Mouse (Mus musculus) heart, adult 2 months (tissue): ENCODE measurements at regions not wholly inside any gene's neighbourhood (a gene's known extent, or its start where the extent isn't known, plus 50 kb on each side); places are given as distances from the start of the nearest gene placed in this dataset.

Experiments
- DNase-seq, 2 experiments: peaks; one replicate each; pipeline ENCODE4 v3.0.0; 2021
- H3K27ac ChIP-seq: fragments of 200-600 bp; 2 replicates; pipeline ENCODE4 v1.8.1; 2022
- H3K27me3 ChIP-seq: fragments of 200-500 bp; 2 replicates; pipeline ENCODE4 v1.6.1; 2012; ENCODE audit warnings: mild to moderate bottlenecking, low read length, inconsistent platforms, mixed read lengths; ENCODE audit not compliant: control insufficient read depth, insufficient read depth
- H3K36me3 ChIP-seq: fragments of 200-500 bp; 2 replicates; pipeline ENCODE4 v1.6.1; 2012; ENCODE audit warnings: low read length, inconsistent platforms; ENCODE audit not compliant: control insufficient read depth, insufficient read depth
- H3K4me1 ChIP-seq: fragments of 200-500 bp; 2 replicates; pipeline ENCODE4 v1.6.1; 2011; ENCODE audit warnings: low read length; ENCODE audit not compliant: control insufficient read depth, insufficient read depth
- H3K4me3 ChIP-seq: fragments of 200-600 bp; 2 replicates; pipeline ENCODE4 v1.8.1; 2022
- H3K79me2 ChIP-seq: fragments of 200-500 bp; replicated peaks from 2 replicates; pipeline ENCODE4 v1.6.1; 2012; ENCODE audit warnings: mild to moderate bottlenecking, inconsistent platforms, low read length, moderate library complexity, mixed read lengths; ENCODE audit not compliant: control insufficient read depth, insufficient read depth
- H3K9ac ChIP-seq: fragments of 200-500 bp; 2 replicates; pipeline ENCODE4 v1.6.1; 2012; ENCODE audit warnings: low read depth, mild to moderate bottlenecking, control low read depth, inconsistent platforms, low read length, mixed read lengths
- CTCF ChIP-seq: fragments of 200-600 bp; IDR thresholded peaks from 2 replicates; pipeline ENCODE4 v1.8.1; 2022; ENCODE audit warnings: antibody characterized with exemption, mild to moderate bottlenecking, moderate library complexity
- EP300 ChIP-seq: fragments of 200-500 bp; IDR thresholded peaks from 2 replicates; pipeline ENCODE4 v1.6.1; 2011; ENCODE audit warnings: low read depth, low read length, control low read depth; ENCODE audit not compliant: insufficient read depth
- POLR2A ChIP-seq: fragments of 200-500 bp; IDR thresholded peaks from 2 replicates; pipeline ENCODE4 v1.6.1; 2011; ENCODE audit warnings: mild to moderate bottlenecking, low read depth, low read length, control low read depth; ENCODE audit not compliant: insufficient read depth
- WGBS: fragments of 180-500 bp; shearing (Covaris S2); methylation state at CpG from one replicate; pipeline ENCODE4 v1.1.7; 2018; 5-methylcytosine and 5-hydroxymethylcytosine counted together
- intact Hi-C: fragments of 180-260 bp; cut with DNase I; formaldehyde crosslinking; loops from one replicate; pipeline ENCODE4 v1.15.1; 2025

DNA sequence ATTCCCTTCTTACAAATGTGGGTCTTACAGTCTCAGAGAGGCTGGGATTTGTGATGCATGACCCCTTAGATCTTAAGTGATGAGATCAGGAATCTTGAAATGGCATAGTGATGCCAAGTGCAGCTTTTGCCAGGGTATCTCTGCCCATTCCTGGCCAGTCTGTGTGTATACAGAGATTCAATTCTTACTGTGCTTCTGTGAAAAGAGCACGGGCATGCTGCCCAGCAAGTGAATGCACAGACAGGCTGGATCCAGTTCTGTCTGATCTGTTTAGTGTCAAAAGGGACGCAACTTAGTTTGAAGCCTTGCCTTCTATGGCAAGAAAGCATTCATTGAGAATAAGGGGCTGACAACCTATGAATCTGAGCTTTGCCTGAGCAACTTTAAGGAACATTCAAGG, 89.1 kb upstream of the Syndig1 start:
- H3K4me3 ChIP-seq, result no peak overlapping the region
- H3K4me1 ChIP-seq, result no peaks in the 10 kb centered on the region
- TF ChIP-seq EP300, result no peak
- TF ChIP-seq CTCF, result no peak
- TF ChIP-seq POLR2A, result no peak
- H3K36me3 ChIP-seq, result no peaks in the 10 kb centered on the region
- 53% methylated on average over 2 of the region's 2 CpGs for WGBS
- no peaks in the 10 kb centered on the region for H3K79me2 ChIP-seq
- no peaks in the 10 kb centered on the region for H3K27me3 ChIP-seq
- DNase-seq, result no peak
- H3K9ac ChIP-seq, result no peak overlapping the region
- no peak overlapping the region for H3K27ac ChIP-seq
- intact Hi-C loops, result no loop called here

DNA sequence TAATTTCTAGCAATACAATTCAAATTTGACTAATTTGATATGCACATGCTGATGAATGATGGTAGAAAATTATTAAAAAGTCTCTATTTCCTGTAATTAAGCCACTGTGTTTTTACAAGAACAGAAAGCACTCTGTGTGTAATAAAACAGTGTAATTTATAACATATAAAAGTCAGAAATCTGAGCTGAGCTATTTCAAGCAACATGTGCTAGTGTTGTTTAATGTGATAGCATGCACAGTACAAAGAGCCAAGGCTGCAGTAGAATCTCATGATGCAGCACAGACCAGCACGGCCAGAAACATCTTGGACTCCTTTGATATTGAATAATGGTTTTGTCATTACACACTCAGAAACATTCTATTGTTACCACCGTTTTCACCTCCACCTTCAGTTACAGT, 86.3 kb upstream of the Syndig1 start:
- H3K4me3 ChIP-seq, result no peak overlapping the region
- no peak overlapping the region for H3K9ac ChIP-seq
- intact Hi-C loops, result no loop called here
- H3K4me1 ChIP-seq, result no peaks in the 10 kb centered on the region
- H3K36me3 ChIP-seq, result no peaks in the 10 kb centered on the region
- DNase-seq, result no peak
- WGBS, result 76% methylated on average over 2 of the region's 2 CpGs
- TF ChIP-seq CTCF, result no peak
- no peak for TF ChIP-seq EP300
- no peak for TF ChIP-seq POLR2A
- H3K27ac ChIP-seq, result no peak overlapping the region
- H3K27me3 ChIP-seq, result no peaks in the 10 kb centered on the region
- no peaks in the 10 kb centered on the region for H3K79me2 ChIP-seq

DNA sequence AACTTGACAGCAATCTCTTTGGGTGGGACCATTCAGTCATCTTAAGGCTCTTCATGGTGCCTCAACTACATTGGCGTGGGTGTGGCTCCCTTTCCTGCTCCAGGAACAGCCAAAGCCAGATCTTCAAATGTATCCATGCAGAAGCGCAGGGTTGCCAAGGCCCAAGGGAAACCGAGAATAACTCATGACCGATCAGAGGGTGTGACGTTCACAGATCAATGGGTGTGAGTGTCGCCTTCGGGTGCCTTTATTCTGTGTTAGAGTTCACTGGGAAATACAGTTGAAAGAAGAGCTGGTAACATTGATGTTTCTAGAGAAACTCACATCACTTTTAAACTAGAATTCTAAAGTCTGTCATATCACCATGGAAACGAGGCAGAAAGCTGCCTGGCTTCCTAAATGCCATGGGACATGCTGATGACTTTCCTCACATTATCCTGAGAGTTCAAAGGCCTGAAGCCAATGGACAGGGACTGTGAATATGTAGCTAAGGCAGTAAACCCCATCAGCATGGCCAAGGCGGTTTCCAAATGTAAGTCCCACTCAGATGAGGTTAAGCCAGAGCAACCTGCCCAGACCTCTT, 80.7 kb upstream of the Syndig1 start:
- DNase-seq, result no peak
- H3K27ac ChIP-seq, result no peak overlapping the region
- H3K27me3 ChIP-seq, result no peaks in the 10 kb centered on the region
- no peaks in the 10 kb centered on the region for H3K79me2 ChIP-seq
- intact Hi-C loops, result no loop called here
- no peaks in the 10 kb centered on the region for H3K36me3 ChIP-seq
- H3K4me1 ChIP-seq, result no peaks in the 10 kb centered on the region
- TF ChIP-seq EP300 (no peak), CTCF (no peak), POLR2A (no peak)
- WGBS, result 80% methylated on average over 9 of the region's 9 CpGs
- H3K9ac ChIP-seq, result no peak overlapping the region
- H3K4me3 ChIP-seq, result no peak overlapping the region

DNA sequence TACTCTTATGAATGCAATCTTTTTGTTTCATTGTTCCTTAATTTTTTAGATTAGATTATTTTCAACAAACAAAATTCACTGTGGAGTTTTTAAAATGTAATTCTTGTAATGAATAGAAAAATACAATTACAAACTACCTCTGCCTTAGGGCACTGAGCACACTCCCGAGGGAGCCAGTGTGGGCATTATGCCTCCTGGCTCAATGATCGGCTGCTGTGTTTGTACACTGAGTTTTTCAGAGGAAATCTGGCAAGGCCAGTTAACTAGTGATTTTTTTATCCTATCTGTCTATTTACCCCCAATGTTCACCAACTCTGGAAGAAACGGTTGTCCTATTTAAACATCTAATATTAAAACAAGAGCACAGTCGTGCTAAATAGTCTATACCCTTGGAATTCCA, 69.9 kb upstream of the Syndig1 start:
- Histone ChIP-seq H3K9ac (no peak overlapping the region), H3K4me3 (no peak overlapping the region), H3K27ac (no peak overlapping the region), H3K36me3 (no peaks in the 10 kb centered on the region), H3K4me1 (no peaks in the 10 kb centered on the region), H3K27me3 (no peaks in the 10 kb centered on the region), H3K79me2 (no peaks in the 10 kb centered on the region)
- intact Hi-C loops, result no loop called here
- TF ChIP-seq CTCF, result no peak
- no peak for TF ChIP-seq POLR2A
- TF ChIP-seq EP300, result no peak
- WGBS, result 70% methylated on average over 4 of the region's 4 CpGs
- no peak for DNase-seq

DNA sequence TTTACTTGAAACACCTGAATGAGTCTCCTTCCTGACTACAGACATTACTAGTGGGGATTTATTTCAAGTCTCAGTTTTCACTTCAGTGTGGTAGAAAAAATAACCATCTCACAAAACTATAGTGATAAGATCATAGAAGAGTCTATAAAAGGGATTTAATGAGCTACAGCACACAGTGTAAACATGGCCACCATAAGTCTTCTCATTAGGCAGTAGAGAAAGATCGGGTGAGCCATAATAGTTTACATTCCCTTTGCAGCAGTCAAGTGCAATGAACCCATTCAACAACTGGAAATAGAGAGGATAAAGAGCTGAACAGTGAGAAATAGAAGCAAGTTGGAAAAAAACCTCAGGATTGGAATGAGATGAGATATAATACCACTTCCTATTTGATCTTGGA, 65.1 kb upstream of the Syndig1 start:
- no peaks in the 10 kb centered on the region for H3K79me2 ChIP-seq
- intact Hi-C loops, result no loop called here
- no peaks in the 10 kb centered on the region for H3K36me3 ChIP-seq
- DNase-seq, result no peak
- no peak overlapping the region for H3K9ac ChIP-seq
- no peak for TF ChIP-seq POLR2A
- no peak overlapping the region for H3K4me3 ChIP-seq
- no peak overlapping the region for H3K27ac ChIP-seq
- H3K4me1 ChIP-seq, result no peaks in the 10 kb centered on the region
- WGBS, result 80% methylated on average over 1 of the region's 1 CpGs
- H3K27me3 ChIP-seq, result no peaks in the 10 kb centered on the region

DNA sequence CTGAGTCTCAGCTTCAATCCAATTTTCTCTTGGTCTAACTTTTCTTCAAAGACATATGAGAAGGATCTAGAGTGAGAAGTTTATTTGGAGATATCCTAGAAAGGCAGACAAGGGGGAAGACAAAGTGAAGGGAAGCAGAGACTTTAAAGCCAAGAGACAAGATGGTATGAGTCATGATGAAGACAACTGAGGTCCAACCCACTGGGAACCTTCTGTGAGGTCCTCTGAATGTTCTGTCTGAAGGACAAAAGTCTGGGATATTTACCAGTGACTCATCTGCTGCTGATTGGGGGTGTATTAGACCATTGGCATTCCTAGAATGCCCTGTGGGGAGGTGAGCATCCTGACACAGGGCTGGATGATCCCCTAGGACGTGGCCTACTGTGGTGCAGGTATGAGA, 61.0 kb upstream of the Syndig1 start:
- H3K4me3 ChIP-seq, result no peak overlapping the region
- H3K9ac ChIP-seq, result no peak overlapping the region
- no peaks in the 10 kb centered on the region for H3K79me2 ChIP-seq
- 59% methylated on average over 1 of the region's 1 CpGs for WGBS
- H3K36me3 ChIP-seq, result no peaks in the 10 kb centered on the region
- H3K27me3 ChIP-seq, result no peaks in the 10 kb centered on the region
- intact Hi-C loops, result no loop called here
- DNase-seq, result no peak
- no peak overlapping the region for H3K27ac ChIP-seq
- no peak for TF ChIP-seq CTCF
- TF ChIP-seq EP300, result no peak
- TF ChIP-seq POLR2A, result no peak
- no peaks in the 10 kb centered on the region for H3K4me1 ChIP-seq
